Mouse (Mus musculus): ENCODE results near the gene Anp32b.
A peak's percentile ranks its signal among the peaks of the same experiment; 100 is the strongest.

DNA sequence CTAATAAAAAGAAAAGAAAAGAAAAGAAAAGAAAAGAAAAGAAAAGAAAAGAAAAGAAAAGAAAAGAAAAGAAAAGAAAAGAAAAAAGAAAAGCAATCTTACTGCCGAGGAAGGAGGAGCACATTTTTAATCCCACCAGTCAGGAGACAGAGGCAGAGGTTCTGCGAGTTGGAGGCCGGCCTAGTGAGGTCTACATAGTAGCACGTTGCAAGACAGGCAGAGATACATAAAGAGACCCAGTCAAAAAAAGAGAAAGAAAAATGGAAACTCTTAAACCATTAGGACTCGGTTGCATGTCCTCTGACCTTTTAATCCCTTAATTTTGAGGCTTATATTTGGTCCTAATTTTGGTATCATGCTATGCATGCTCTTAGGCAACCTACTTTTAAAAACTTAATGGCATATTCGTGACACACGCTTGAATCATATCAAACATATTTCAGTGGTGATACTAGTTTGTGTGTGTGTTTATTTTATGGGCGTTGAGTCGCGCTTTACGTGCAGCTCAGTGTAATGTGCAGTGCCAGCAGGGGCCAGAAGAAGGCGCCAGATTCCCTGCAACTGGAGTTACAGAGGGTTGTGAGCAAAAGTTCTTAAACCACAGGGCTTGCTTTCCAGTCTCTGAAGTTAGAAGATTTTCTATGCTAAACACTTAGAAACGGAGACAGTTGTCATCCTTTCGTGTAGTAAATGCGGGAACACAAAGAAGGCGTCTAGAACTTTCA is 57.2 kb downstream of the Anp32b start:
- peak; percentile 80 for TF ChIP-seq CTCF (IDR thresholded peaks at IDR 0.05; ENCODE audit: low read depth)
- TF ChIP-seq EP300 (IDR thresholded peaks at IDR 0.05; ENCODE audit: low read depth): no peak
